Mouse (Mus musculus) cerebellum, postnatal 36 days (tissue): Measurements from ENCODE around the gene H2-M10.3.
"Not testable (repeated sequence)": the region's sequence is repeated elsewhere in the genome, so short reads cannot be mapped to it uniquely, and the experiment has no call there.

Experiments used
- DNase-seq, 2 experiments: peaks; one replicate each; pipeline ENCODE4 v3.0.0; 2021 to 2022; ENCODE audit warnings: mixed read lengths in 2 of 2

H2-M10.3 gene

GRCm38 (mm10) chr17:36368317-36368716 lies at the start of gene H2-M10.3:
TSS of gene H2-M10.3 (minus strand) at chr17:36368417.
- not testable (repeated sequence) for DNase-seq

GRCm38 (mm10) chr17:36417416-36417815 lies 49.2 kb upstream of the H2-M10.3 start:
- no peak for DNase-seq

GRCm38 (mm10) chr17:36415407-36415806 lies 47.2 kb upstream of the H2-M10.3 start:
- no peak for DNase-seq

- DNase-seq = no peak
Measured at GRCm38 (mm10) chr17:36414361-36414760, 46.1 kb upstream of the H2-M10.3 start.

GRCm38 (mm10) chr17:36389907-36390306 lies 21.7 kb upstream of the H2-M10.3 start:
- DNase-seq = no peak

- DNase-seq = not testable (repeated sequence)
Measured at GRCm38 (mm10) chr17:36362404-36362803, 5.8 kb downstream of the H2-M10.3 start.

- peak; percentile 28 to 47 for DNase-seq
Measured at GRCm38 (mm10) chr17:36357512-36357911, 10.7 kb downstream of the H2-M10.3 start.

GRCm38 (mm10) chr17:36355763-36356162 lies 12.5 kb downstream of the H2-M10.3 start:
- no peak for DNase-seq

- peak; percentile 58 to 64 for DNase-seq
Measured at GRCm38 (mm10) chr17:36355343-36355742, 12.9 kb downstream of the H2-M10.3 start.

GRCm38 (mm10) chr17:36326055-36326454 lies 42.2 kb downstream of the H2-M10.3 start, which contains the start of gene H2-M10.1:
TSS of gene H2-M10.1 (minus strand) at chr17:36326155.
- no peak for DNase-seq

GRCm38 (mm10) chr17:36315689-36316253 lies 52.4 kb downstream of the H2-M10.3 start:
- no peak for DNase-seq

- DNase-seq = peak; percentile 87 to 89
Measured at GRCm38 (mm10) chr17:36315041-36315688, 53.1 kb downstream of the H2-M10.3 start.
